Mouse (Mus musculus) urinary bladder, adult 2 months (tissue): ENCODE measurements around the gene Cblb. TPM values are rescaled to one million over a fixed set of nuclear protein-coding genes. Genes with fewer than 3 reads are reported as not detected.

ENCODE experiments used
- DNase-seq: peaks from one replicate; pipeline ENCODE4 v3.0.0; 2022; ENCODE audit warnings: low spot score
- polyA plus RNA-seq: library from polyadenylated mRNA; depleted of rRNA; stranded (reverse); fragments of >200 nt; gene quantifications from 2 replicates; pipeline ENCODE4 v1.2.3, GENCODE M21; 2012

Gene Cblb
- polyA plus RNA-seq, 1 experiment: 9.6 TPM

DNA sequence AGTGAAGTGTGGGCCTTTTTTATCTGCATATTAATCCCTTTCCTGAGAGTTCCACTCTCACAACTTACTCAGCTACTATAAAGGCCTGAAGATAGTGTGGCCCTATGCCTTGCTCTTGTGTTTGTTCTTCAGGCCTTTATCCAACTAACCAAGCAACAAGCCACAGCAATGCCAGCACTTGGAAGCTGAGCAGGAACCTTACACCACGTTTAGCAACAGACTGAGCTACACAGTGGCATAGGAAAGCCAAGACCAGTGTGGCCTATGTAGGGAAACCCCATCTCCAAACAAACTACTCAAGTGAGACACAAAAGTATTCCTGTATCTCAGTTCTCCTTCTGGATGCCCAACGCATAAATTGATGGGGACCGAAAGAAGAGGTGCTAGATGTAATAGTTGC lies 163.8 kb downstream of the Cblb start:
- DNase-seq: no peak

DNA sequence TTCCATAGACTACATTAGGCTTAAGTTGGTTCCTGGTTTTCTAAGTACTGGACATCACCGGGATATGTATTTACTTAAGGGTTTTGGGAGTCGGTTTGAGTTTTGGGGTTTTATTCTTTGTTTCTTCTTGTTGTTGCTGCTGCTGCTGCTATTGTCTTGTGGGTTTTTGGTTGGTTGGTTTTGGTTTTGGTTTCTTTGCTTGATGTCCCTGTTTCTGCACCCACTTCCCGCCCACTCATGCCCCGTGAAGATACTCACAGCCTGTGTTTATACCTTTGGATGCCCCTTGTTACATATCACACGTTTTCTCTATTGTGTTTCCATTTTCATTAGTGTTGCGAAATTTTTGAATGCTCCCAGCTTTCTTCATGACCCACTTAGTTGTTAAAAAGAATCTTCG lies 169.1 kb downstream of the Cblb start:
- no peak for DNase-seq

DNA sequence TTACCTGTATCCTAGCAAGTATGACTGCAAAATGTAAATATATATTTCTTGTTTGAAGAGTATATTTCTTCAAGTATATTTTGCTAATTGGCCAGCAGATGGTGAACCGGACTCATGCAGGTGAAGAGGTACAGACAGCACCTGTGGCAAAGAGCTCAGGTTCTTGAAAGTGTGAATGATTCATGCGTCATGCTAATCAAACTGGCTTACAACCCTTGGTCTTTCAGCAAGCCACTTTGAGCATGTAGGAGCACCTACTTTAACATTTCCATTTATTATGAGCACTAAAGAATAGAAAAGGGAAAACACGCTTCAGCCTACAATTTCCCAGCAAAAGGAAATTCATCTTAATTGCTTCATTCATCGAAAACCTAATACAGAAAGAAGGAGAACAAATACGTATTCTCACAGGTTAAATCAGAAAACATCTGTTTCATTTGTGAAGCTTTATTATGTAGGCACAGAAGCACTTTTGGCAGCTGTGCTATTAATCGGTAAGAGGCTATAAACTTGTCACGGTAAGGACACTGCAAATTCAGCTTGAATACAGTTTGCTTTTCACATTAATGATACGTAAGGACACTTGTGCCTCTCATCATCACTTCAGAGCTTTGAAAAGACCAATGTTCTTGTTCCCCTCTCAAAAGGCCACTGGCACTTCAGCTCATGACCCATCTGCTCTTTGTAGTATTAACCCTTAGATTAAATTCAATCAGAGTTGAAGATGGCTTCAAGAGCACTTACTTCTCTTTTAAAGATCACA lies 180.0 kb downstream of the Cblb start:
- DNase-seq: no peak

DNA sequence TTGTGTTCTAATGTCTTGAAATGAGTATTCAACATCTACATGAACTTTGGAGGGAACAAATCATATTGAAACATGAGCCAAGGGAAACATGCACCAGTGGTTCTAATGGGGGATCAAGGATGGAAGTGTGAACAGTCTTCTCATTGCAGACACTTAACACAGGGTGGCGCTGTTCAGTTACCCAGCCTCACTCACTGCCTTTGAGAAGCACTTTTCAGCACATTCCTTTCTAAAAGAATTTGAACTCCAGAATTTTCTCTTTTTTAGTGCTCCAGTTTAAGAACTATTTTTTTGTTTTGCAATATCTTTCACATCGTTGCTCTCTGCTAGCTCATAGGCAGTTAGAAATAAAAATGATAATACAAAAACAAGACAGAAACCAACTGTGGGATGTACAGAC lies 188.0 kb downstream of the Cblb start:
- no peak for DNase-seq

DNA sequence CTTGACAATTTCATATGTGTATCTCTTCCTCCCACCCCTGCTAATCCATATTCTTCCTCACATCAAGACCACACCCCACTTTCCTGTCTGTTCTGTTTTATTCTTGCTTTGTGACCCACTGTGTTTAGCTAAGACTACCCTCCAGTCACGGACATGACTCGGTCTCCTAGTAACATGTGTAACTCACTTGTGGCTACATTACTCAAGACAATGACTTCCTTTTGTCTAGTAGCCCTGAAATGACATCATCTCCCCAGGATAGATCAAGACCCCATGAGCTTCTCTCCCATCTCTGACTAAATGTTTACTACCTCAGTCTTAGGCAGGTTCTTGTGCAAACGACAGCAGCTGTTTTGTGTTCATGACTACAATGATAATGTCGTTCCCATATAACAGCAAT lies 191.9 kb downstream of the Cblb start:
- DNase-seq: no peak

DNA sequence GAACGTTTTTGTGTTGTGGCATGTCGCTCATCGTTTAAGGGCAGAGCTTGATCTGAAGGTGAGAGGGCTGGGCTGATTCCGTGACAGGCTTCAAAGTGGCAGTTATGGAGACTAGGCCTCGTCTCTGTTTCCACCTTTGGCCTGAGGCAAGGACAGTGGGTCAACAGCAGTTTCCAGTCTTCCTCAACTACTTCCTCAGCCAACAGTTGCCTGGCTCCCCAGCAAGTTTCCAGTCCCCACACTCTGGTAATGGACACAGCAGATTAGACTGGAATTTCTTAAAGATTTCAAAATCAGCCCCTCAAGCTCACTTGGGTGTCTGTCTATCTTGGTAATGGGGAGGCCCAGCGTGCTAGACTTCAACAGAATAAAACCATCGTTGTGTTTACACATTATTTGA lies 198.4 kb downstream of the Cblb start:
- DNase-seq: no peak

DNA sequence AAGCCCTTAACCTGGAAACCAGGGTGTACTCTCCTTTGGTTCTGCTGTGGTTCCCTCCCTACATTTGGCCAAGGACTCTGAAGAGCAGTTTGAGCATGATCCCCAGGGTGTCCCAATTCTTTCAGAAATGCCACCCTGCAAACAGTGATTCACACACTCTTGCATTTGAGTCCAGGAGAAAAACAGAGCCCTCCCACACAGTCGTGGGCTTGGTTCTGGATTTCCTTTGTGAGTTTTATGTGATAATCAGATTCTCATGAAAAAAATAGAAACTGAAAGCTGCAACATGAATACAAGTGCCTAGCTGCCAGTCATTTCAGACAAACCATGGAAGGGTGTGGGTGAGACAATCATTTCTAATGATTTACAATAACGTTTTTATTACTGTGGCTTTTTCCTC lies 198.9 kb downstream of the Cblb start:
- no peak for DNase-seq

DNA sequence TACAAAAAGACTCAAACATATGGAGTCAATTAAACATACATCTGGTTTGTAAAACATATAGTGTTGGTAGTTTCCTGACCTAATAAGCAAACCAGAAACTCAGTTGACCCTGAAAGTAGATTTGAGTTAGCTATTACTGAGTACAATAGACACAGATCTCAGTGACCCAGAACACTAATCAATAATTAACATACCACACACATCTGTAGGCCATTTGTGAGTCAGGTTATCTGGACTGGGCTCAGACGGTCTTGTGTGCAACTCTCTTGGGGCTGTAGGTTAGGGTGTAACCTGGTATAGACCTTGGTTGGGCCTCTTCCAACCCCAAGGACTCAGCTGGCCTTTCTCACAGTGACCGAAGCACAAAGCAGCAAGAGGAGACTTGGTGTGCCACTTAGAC lies 211.1 kb downstream of the Cblb start:
- no peak for DNase-seq

DNA sequence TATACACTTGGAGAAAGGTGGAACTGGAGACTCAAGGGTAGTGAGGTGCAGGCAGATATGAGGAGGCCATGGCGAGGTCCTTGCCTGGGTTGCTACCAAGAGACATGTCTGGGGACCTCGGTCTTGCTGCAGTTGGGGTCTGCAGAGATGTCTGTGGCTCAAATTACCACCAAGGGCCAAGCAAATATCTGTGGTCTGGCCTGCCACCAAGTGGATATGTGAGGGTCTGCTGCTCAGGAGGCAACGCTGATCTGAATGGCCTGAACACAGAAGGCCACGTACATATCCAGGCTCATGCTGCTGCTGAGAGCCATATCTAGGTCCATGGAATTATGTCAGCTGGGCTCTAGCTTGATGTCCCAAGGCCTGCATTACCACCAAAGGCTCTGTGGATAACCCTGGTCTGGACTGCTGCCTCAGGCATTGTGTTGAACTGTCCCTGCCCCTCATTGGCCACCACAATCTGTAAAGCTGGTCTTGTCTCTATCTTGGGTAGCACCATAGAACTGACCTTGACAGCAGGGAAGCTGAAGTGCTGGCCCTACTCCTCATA lies 212.5 kb downstream of the Cblb start:
- no peak for DNase-seq

DNA sequence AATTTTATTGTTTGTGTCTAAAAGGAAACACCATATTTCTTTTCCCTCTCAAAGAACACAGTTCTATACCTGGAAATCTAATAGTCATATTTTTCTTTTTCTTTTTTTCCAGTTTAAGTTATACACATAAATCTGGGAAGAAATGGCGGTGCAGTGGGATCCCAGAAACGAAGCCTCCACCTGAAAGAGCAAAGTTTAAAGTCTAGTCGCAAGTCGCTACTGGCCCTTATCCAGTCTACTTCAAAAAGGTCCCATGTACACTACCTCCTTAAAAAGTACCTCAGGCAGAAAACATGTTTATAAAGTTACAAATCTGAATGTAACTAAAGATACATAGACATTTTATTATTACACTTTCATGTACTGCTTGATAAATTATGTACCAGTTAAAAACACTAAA lies 219.2 kb downstream of the Cblb start:
- DNase-seq: no peak

DNA sequence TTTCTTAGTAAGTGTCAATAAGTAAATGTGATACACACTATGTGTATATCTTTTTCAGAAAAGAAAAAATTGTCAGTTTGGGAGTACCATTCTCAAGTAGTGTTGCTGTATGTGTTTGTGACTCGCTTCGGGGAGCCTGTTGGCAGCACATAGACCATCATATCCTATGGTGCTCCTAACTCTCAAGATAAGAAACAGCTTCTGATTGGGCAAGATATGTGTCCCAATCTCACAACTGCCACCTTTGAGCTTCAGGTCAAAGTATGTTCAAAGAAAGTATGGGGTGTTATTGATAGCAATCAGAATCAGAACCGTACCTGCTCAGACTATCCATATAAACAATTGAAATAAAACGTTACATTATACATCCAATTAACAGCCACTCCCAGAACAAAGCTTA lies 219.9 kb downstream of the Cblb start:
- no peak for DNase-seq
